10 mouse cellular contexts compared by ENCODE assay signal in genomic region chr7:44955628-44956027, GRCm38 (mm10). TPM values are rescaled to one million over a fixed set of nuclear protein-coding genes. Genes with fewer than 3 reads are reported as not detected.
DNase-seq lines count a peak whose midpoint lies in the region; ATAC-seq lines count a peak whose summit lies in the region.
"Had no signal": no experiment of that assay in that cellular context is flagged by ENCODE, and none has a peak within 500 bp of the region (broad histone marks: within the 10 kb centered on the region; RNA-seq: fewer than 3 reads in every experiment).

No protein-coding gene starts in this region.

- H3K4me3 ChIP-seq in heart, embryonic 12.5 days: no peak overlapping the region
- H3K4me3 ChIP-seq in midbrain, embryonic 14.5 days (replicated peaks; ENCODE audit: low read depth, low read length): no peak overlapping the region
- H3K4me3 ChIP-seq in midbrain, embryonic 11.5 days (ENCODE audit: low read depth, low read length): no peak overlapping the region

- peak; percentile 16 for DNase-seq in heart, postnatal 4 days
- peak; percentile 68 for DNase-seq in midbrain, embryonic 14.5 days
- no peak for DNase-seq in midbrain, embryonic 11.5 days (ENCODE audit: low spot score, missing footprints)
- DNase-seq in MN1 (ENCODE audit: low spot score): peak; percentile 48
- peak; percentile 39 for DNase-seq in retina, embryonic 14.5 days (ENCODE audit: low spot score)
- DNase-seq in spleen, adult 18-20 months: no peak
- DNase-seq in right cerebral cortex, adult 18-20 months: no peak

- H3K27ac ChIP-seq in heart, embryonic 12.5 days (ENCODE audit: poor library complexity, severe bottlenecking): no peak overlapping the region
- no peak overlapping the region for H3K27ac ChIP-seq in midbrain, embryonic 14.5 days (replicated peaks; ENCODE audit: low read depth, low read length)
- no peak overlapping the region for H3K27ac ChIP-seq in midbrain, embryonic 11.5 days (ENCODE audit: low read depth, low read length)
- H3K27ac ChIP-seq: macrophage had no signal

- peaks cover 16% of the 10 kb centered on the region for H3K4me1 ChIP-seq in heart, embryonic 12.5 days (replicated peaks)
- peaks cover 13% of the 10 kb centered on the region for H3K4me1 ChIP-seq in midbrain, embryonic 14.5 days (ENCODE audit: control insufficient read depth, insufficient read depth, low read length)
- peaks cover 6% of the 10 kb centered on the region; the same call in 1 of the 2 replicates for H3K4me1 ChIP-seq in midbrain, embryonic 11.5 days (ENCODE audit: control insufficient read depth, insufficient read depth, low read length)

- H3K27me3 ChIP-seq in heart, embryonic 12.5 days (replicated peaks): peaks cover 15% of the 10 kb centered on the region
- peaks cover 18% of the 10 kb centered on the region for H3K27me3 ChIP-seq in midbrain, embryonic 14.5 days (ENCODE audit: control insufficient read depth, insufficient read depth, low read length)
- H3K27me3 ChIP-seq in midbrain, embryonic 11.5 days (ENCODE audit: control insufficient read depth, insufficient read depth, low read length): peaks cover 13% of the 10 kb centered on the region

- H3K9me3 ChIP-seq in heart, embryonic 12.5 days (replicated peaks): no peaks in the 10 kb centered on the region
- no peaks in the 10 kb centered on the region for H3K9me3 ChIP-seq in midbrain, embryonic 14.5 days (ENCODE audit: control insufficient read depth, low read length)
- H3K9me3 ChIP-seq in midbrain, embryonic 11.5 days (ENCODE audit: control insufficient read depth, low read length): no peaks in the 10 kb centered on the region

- no peak overlapping the region for H3K4me2 ChIP-seq in heart, embryonic 12.5 days
- no peak overlapping the region for H3K4me2 ChIP-seq in midbrain, embryonic 14.5 days (ENCODE audit: low read length)
- no peak overlapping the region for H3K4me2 ChIP-seq in midbrain, embryonic 11.5 days

- no peak overlapping the region for H3K9ac ChIP-seq in heart, embryonic 12.5 days
- no peak overlapping the region for H3K9ac ChIP-seq in midbrain, embryonic 14.5 days (replicated peaks; ENCODE audit: low read length)
- H3K9ac ChIP-seq in midbrain, embryonic 11.5 days (ENCODE audit: low read length): no peak overlapping the region

- 54% methylated on average over 5 of the region's 5 CpGs for WGBS in heart, embryonic 12.5 days
- WGBS in midbrain, embryonic 14.5 days: 55% methylated on average over 5 of the region's 5 CpGs
- 59% methylated on average over 5 of the region's 5 CpGs for WGBS in midbrain, embryonic 11.5 days

- H3K36me3 ChIP-seq in heart, embryonic 12.5 days: peaks cover 3% of the 10 kb centered on the region
- peaks cover 18% of the 10 kb centered on the region for H3K36me3 ChIP-seq in midbrain, embryonic 14.5 days (ENCODE audit: control insufficient read depth, insufficient read depth, low read length)
- H3K36me3 ChIP-seq in midbrain, embryonic 11.5 days (ENCODE audit: control insufficient read depth, insufficient read depth, low read length): 0 out of 2 replicates have a peak, but pooled peaks cover 2% of the 10 kb centered on the region

- no peak for ATAC-seq in heart, embryonic 12.5 days (ENCODE audit: insufficient number of reproducible peaks, low FRiP score)
- no peak for ATAC-seq in midbrain, embryonic 14.5 days (ENCODE audit: low FRiP score, low TSS enrichment)
- no peak for ATAC-seq in midbrain, embryonic 11.5 days (ENCODE audit: low FRiP score)
- ATAC-seq: activated CD4-positive, CD25-positive, alpha-beta regulatory T cell, adult 4 months had no signal

RNA-seq across cellular contexts. Expression of gene Tsks, which starts 12.6 kb away (rescaled TPM):
- not detected for total RNA-seq in heart, postnatal 4 days (2021)
- 0.19 TPM in 1 of 2 replicates, not detected in the other for polyA plus RNA-seq in heart, embryonic 12.5 days (2016; fragmentation: Nextera tagmentation; extraction: Ambion mirVana)
- not detected in 2 replicates for polyA plus RNA-seq in midbrain, embryonic 14.5 days (2014; fragmentation: Nextera tagmentation; extraction: Ambion mirVana)
- 0.07 TPM in 1 of 2 replicates, not detected in the other for polyA plus RNA-seq in midbrain, embryonic 11.5 days (2014; fragmentation: Nextera tagmentation; extraction: Ambion mirVana)
- polyA plus RNA-seq: activated CD4-positive, CD25-positive, alpha-beta regulatory T cell, adult 4 months; macrophage had no signal

RNA-seq across cellular contexts. Expression of gene Cpt1c, which starts 19.0 kb away (rescaled TPM):
- 1 to 10 TPM; 4.4 to 5.1 TPM for total RNA-seq in heart, postnatal 4 days (2021)
- 10.7 and 11.5 TPM in 2 replicates for polyA plus RNA-seq in heart, embryonic 12.5 days (2016; fragmentation: Nextera tagmentation; extraction: Ambion mirVana)
- 50.1 and 52.3 TPM in 2 replicates for polyA plus RNA-seq in midbrain, embryonic 14.5 days (2014; fragmentation: Nextera tagmentation; extraction: Ambion mirVana)
- 20.8 and 21.8 TPM in 2 replicates for polyA plus RNA-seq in midbrain, embryonic 11.5 days (2014; fragmentation: Nextera tagmentation; extraction: Ambion mirVana)
- polyA plus RNA-seq: macrophage had no signal

RNA-seq across cellular contexts. Expression of gene Ap2a1, which starts 26.3 kb away (rescaled TPM):
- 10 to 100 TPM; 96.9 to 99.4 TPM for total RNA-seq in heart, postnatal 4 days (2021)
- 74.5 and 77.2 TPM in 2 replicates for polyA plus RNA-seq in heart, embryonic 12.5 days (2016; fragmentation: Nextera tagmentation; extraction: Ambion mirVana)
- polyA plus RNA-seq in midbrain, embryonic 14.5 days (2014; fragmentation: Nextera tagmentation; extraction: Ambion mirVana): 124 and 133 TPM in 2 replicates
- 68.0 and 74.8 TPM in 2 replicates for polyA plus RNA-seq in midbrain, embryonic 11.5 days (2014; fragmentation: Nextera tagmentation; extraction: Ambion mirVana)

RNA-seq across cellular contexts. Expression of gene Prmt1, which starts 30.7 kb away (rescaled TPM):
- 100 to 1,000 TPM; 306 to 324 TPM for total RNA-seq in heart, postnatal 4 days (2021)
- 377 and 394 TPM in 2 replicates for polyA plus RNA-seq in heart, embryonic 12.5 days (2016; fragmentation: Nextera tagmentation; extraction: Ambion mirVana)
- polyA plus RNA-seq in midbrain, embryonic 14.5 days (2014; fragmentation: Nextera tagmentation; extraction: Ambion mirVana): 236 and 281 TPM in 2 replicates
- 276 and 281 TPM in 2 replicates for polyA plus RNA-seq in midbrain, embryonic 11.5 days (2014; fragmentation: Nextera tagmentation; extraction: Ambion mirVana)

RNA-seq across cellular contexts. Expression of gene Irf3, which starts 41.8 kb away (rescaled TPM):
- total RNA-seq in heart, postnatal 4 days (2021): 10 to 100 TPM; 42.0 to 43.0 TPM
- polyA plus RNA-seq in heart, embryonic 12.5 days (2016; fragmentation: Nextera tagmentation; extraction: Ambion mirVana): 59.5 and 60.8 TPM in 2 replicates
- 46.7 and 54.0 TPM in 2 replicates for polyA plus RNA-seq in midbrain, embryonic 14.5 days (2014; fragmentation: Nextera tagmentation; extraction: Ambion mirVana)
- polyA plus RNA-seq in midbrain, embryonic 11.5 days (2014; fragmentation: Nextera tagmentation; extraction: Ambion mirVana): 55.6 and 65.9 TPM in 2 replicates

Comparison
In these comparisons a context has a peak if more than half of its experiments do, and no peak if none do; other contexts are left out.
1. DNase-seq: peak in heart, postnatal 4 days (single experiment), midbrain, embryonic 14.5 days (single experiment), MN1 (single experiment) and retina, embryonic 14.5 days (single experiment); none in midbrain, embryonic 11.5 days (single experiment), spleen, adult 18-20 months (0 of 2) and right cerebral cortex, adult 18-20 months (single experiment).